Mouse (Mus musculus) layer of hippocampus, postnatal 10 days (tissue): ENCODE data around the gene Nrk. TPM values are rescaled to one million over a fixed set of nuclear protein-coding genes. Genes with fewer than 3 reads are reported as not detected.

Experiments
- DNase-seq, 2 experiments: peaks; one replicate each; pipeline ENCODE4 v3.0.0; 2021; ENCODE audit warnings: low spot score in 2 of 2
- long read RNA-seq: library from polyadenylated mRNA; stranded (forward); transcript quantifications from one replicate; pipeline ENCODE4 v2.0.0, GENCODE M21; 2023
- total RNA-seq, 2 experiments: library from RNA; stranded (reverse); gene quantifications; 2 replicates each; pipeline ENCODE4 v1.2.3; 2021

Nrk gene
- under 1 TPM; 0.11 to 0.20 TPM for total RNA-seq
- long read RNA-seq: 0 reads

- DNase-seq: peak in 1 of 2 experiments; percentile 10
Measured at GRCm38 (mm10) chrX:138914041-138914776, at the start of gene Nrk. Gene Nrk, plus strand, starts transcription at chrX:138914430.

GRCm38 (mm10) chrX:138913366-138913765, 864 bp upstream of the Nrk start:
- DNase-seq: no peak

GRCm38 (mm10) chrX:138914777-138915114, 516 bp downstream of the Nrk start:
- DNase-seq: no peak

GRCm38 (mm10) chrX:138919030-138919429, 4.8 kb downstream of the Nrk start:
- DNase-seq: no peak

- DNase-seq: no peak
Measured at GRCm38 (mm10) chrX:138943905-138944304, 29.7 kb downstream of the Nrk start.

GRCm38 (mm10) chrX:138960713-138961112, 46.5 kb downstream of the Nrk start:
- DNase-seq: no peak

- DNase-seq: no peak
Measured at GRCm38 (mm10) chrX:138978501-138978900, 64.3 kb downstream of the Nrk start.

GRCm38 (mm10) chrX:138979249-138979648, 65.0 kb downstream of the Nrk start:
- DNase-seq: no peak

- no peak for DNase-seq
Measured at GRCm38 (mm10) chrX:139014524-139014923, 100.3 kb downstream of the Nrk start.

- DNase-seq: no peak
Measured at GRCm38 (mm10) chrX:139016540-139016939, 102.3 kb downstream of the Nrk start.

GRCm38 (mm10) chrX:139026532-139027097, 112.4 kb downstream of the Nrk start:
- DNase-seq: no peak

- DNase-seq: no peak
Measured at GRCm38 (mm10) chrX:139027296-139027695, 113.1 kb downstream of the Nrk start.

- no peak for DNase-seq
Measured at GRCm38 (mm10) chrX:139027909-139028308, 113.7 kb downstream of the Nrk start.

GRCm38 (mm10) chrX:139037666-139038065, 123.4 kb downstream of the Nrk start:
- no peak for DNase-seq

GRCm38 (mm10) chrX:139039314-139039713, 125.1 kb downstream of the Nrk start:
- no peak for DNase-seq

GRCm38 (mm10) chrX:139041148-139041547, 126.9 kb downstream of the Nrk start:
- no peak for DNase-seq

GRCm38 (mm10) chrX:139051976-139052375, 137.7 kb downstream of the Nrk start:
- no peak for DNase-seq

GRCm38 (mm10) chrX:139053149-139053548, 138.9 kb downstream of the Nrk start:
- DNase-seq: no peak

Other genes with a start within 250 kb of the Nrk start
- gene Serpina7, start 170.8 kb downstream of the Nrk start, total RNA-seq: not detected
- not detected for gene 4930513O06Rik, start 171.8 kb downstream of the Nrk start, total RNA-seq